Mouse (Mus musculus) urinary bladder, postnatal 14 days (tissue): ENCODE results near the gene Gm6526.
"Not testable (repeated sequence)": the region's sequence is repeated elsewhere in the genome, so short reads cannot be mapped to it uniquely, and the experiment has no call there.

Experiments
- DNase-seq: peaks from one replicate; pipeline ENCODE4 v3.0.0; 2021; ENCODE audit warnings: low spot score

The Gm6526 gene

DNA sequence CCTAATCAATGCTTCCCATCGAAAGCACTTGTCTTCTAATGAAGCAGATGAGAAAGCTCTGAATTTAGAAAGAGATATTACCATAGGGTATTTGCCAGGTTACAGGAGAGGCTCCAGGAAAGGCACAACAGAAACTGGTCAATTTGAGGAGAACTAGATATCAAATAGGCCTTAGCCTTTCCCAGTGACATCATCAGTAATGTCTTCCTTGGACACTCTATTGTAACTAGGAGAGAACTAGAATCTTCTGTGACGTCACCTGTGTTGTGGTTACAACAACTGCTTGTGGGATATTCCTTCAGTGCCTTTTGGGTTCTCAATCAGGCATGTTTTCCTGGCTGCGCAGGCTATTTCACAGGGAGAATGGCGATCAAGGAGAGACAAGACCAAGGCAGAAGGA is at the start of gene Gm6526:
Gm6526 (plus strand) TSS at position 301 of the 400 bp plus-strand sequence.
- DNase-seq = not testable (repeated sequence)

DNA sequence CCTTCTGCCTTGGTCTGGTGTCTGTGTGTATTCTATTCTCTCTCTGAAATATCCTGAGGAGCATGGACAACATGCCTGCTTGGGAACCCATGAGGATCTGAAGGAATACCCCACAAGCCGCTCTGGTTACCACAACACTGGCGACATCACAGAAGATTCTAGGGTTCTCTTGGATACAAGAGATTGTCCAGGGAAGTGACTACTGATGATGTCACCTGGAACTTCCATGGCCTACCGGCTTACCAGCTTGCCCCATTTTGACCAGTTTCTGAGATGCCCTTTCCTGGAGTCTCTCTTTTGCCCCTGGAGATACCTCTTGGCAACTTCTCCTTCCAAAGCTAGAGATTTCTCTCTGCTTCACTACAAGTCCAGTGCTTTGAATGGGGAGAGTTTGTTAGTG is 20.3 kb upstream of the Gm6526 start, which contains the start of gene Gm16506:
Gm16506 (minus strand) TSS at position 101 of the 400 bp plus-strand sequence.
- not testable (repeated sequence) for DNase-seq

DNA sequence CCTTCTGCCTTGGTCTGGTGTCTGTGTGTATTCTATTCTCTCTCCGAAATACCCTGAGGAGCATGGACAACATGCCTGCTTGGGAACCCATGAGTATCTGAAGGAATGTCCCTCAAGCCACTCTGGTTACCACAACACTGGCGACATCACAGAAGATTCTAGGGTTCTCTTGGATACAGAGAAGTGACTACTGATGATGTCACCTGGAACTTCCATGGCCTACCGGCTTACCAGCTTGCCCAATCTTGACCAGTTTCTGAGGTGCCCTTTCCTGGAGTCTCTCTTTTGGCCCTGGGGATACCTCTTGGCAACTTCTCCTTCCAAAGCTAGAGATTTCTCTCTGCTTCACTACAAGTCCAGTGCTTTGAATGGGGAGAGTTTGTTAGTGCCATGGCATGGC is 37.0 kb downstream of the Gm6526 start, which contains the start of gene Gm8180:
Gm8180 (minus strand) TSS at position 101 of the 400 bp plus-strand sequence.
- DNase-seq = not testable (repeated sequence)

DNA sequence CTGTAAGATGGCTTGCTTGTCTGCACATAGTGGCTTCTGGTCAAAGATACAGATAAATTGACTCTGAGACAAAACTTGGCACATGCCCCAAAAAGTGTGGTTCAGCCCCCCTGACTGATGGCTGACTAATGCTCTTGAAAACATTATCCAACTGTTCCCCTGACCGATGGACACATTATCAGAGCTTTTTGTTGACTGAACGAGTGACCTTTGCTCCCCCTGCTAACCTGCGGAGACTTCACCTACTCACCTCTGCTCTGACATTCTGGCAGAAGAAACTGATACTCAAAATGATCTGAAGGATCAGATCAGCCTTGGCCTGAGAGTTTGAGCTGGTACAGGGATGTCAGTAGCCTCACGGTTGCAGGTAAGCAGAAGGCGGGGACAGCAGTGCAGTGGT is 46.1 kb downstream of the Gm6526 start:
- not testable (repeated sequence) for DNase-seq

DNA sequence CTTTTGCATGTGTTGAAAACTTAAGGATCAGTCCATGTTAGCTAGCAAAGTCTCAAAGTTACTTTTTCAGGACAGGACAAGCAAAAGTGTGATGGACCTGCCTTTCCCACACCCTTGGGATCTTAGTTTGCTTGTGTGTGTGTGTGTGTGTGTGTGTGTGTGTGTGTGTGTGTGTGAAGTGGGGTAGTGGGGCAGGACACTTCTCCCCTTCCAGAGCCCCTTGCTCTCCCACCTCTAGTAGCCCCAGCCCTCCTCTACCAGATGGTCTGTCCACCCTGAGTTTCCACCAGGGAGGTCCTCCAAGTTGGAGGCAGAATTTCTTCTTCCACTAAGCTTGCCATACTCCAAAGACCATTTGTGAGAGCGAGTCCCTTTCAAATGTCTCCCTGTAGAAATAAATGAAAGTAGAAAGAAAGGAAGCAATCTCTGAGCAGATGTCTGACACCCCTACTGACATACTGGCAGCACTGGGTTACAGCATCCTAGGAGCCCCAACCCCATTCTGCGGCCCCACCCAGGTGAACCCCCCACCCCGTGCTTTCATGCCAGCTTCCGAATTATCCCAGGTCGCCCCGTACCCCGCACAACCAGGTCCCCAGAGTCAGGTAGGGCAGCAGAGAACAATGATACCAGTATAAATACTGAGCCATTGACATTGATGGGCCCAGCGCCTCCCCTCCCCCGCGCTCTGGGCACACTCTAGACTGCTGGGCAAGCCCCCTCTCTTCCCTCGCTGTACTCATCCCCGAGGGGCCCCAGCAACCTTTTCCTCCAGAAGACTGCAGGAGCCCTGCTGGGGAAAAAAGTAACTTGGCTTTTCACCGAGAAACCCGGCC is 48.6 kb downstream of the Gm6526 start:
- no peak for DNase-seq

DNA sequence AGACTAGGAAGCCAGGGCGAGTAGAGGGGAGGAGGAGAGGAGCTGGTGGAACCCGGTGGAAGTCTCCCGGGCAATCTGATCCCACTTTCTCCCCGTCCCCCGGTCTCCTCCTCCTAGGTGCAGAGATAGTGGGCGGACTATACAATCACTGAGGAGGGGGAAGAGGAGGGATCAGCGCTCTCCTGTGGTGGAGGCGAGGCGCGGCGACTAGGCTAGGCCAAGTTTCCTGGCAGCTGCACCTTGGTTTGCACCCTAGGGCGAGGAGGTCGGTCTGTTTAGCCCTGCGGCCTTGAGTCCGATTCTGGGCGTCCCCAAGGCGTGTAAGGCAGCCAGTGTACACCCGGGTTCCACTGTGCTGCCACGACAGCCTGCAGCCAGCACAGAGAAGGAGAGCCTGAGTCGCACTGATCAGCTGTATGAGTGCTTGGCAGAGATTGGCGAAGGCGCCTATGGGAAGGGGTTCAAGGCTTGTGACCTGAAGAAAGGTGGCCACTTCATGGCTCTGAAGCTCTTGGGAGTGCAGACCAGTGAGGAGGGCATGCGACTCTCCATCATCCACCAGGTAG is 49.3 kb downstream of the Gm6526 start:
- not testable (repeated sequence) for DNase-seq

DNA sequence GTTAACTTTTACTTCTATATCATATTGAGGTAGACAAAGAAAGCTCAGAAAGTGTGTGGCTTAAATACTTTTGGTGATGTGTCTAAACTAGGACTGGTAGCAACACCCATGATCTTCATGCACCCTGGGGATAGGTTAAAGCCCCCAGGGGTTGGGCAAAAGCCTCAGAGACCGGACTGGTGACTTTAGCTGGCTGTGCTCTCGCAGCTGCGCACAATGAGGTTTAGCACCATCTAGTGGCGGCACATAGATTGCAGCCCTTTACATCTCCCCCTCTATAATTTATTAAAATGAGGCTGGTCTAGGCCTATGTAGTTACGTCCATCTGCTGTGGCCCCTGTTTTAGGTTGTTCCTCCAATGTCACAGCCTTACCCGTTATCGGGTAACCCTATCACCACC is 56.8 kb downstream of the Gm6526 start:
- not testable (repeated sequence) for DNase-seq
